Mouse (Mus musculus) liver, adult 2 months (tissue): Measurements from ENCODE around the gene Pdcd6.

Experiments used
- CTCF ChIP-seq: fragments of 200-500 bp; IDR thresholded peaks from 2 replicates; pipeline ENCODE4 v1.5.1; 2011; ENCODE audit warnings: low read depth, low read length, control low read depth
- POLR2A ChIP-seq: fragments of 200-500 bp; IDR thresholded peaks from 2 replicates; pipeline ENCODE4 v1.6.1; 2011; ENCODE audit warnings: low read length, control low read depth; ENCODE audit not compliant: insufficient read depth; ENCODE audit errors: extremely low read depth

GRCm38 (mm10) chr13:74296376-74296775 is 21.0 kb downstream of the Pdcd6 start:
- TF ChIP-seq CTCF (no peak), POLR2A (no peak)
